Mouse (Mus musculus): ENCODE measurements around the gene Fndc7. TPM values are rescaled to one million over a fixed set of nuclear protein-coding genes. Genes with fewer than 3 reads are reported as not detected.
"Not testable (repeated sequence)": the region's sequence is repeated elsewhere in the genome, so short reads cannot be mapped to it uniquely, and the experiment has no call there.

Fndc7 gene
- polyA plus RNA-seq, 1 experiment from 2014 or later = not detected

GRCm38 (mm10) chr3:108838980-108839379, 50.8 kb downstream of the Fndc7 start:
- no peak overlapping the region for H3K9ac ChIP-seq
- H3K4me2 ChIP-seq (replicated peaks) = peak overlapping the region; percentile 52
- H3K27ac ChIP-seq = no peak overlapping the region
- WGBS = 82% methylated on average over 7 of the region's 7 CpGs
- H3K27me3 ChIP-seq (ENCODE audit: control insufficient read depth, insufficient read depth, low read length) = no peaks in the 10 kb centered on the region
- no peak for DNase-seq (ENCODE audit: low spot score)
- H3K4me1 ChIP-seq (replicated peaks; ENCODE audit: control insufficient read depth, insufficient read depth, low read length) = peaks cover 8% of the 10 kb centered on the region
- H3K4me3 ChIP-seq (replicated peaks; ENCODE audit: low read length) = no peak overlapping the region
- H3K36me3 ChIP-seq (replicated peaks; ENCODE audit: control insufficient read depth, insufficient read depth) = no peaks in the 10 kb centered on the region
- H3K9me3 ChIP-seq (ENCODE audit: control insufficient read depth, low read length) = no peaks in the 10 kb centered on the region
- ATAC-seq (ENCODE audit: low FRiP score) = no peak

DNA sequence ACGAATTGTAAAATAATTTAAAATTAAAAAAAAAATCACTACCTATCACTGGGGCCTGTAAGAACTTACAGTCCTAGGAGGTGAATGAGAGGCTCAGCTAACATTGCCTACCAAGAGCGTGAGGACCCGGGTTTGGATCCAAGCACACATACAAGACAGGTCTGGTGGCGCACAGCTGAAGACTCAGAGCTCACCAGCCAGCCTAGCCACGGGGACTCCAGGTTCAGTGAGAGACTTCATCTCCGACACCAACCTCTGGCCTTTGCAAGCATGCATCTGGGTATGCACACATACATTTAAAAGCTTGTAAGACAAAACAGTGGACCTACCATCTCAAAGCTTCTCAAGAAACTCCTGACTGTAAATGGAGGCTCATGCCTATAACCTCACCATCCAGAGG, 52.9 kb downstream of the Fndc7 start:
- H3K4me3 ChIP-seq (replicated peaks; ENCODE audit: low read length) = no peak overlapping the region
- 97% methylated on average over 6 of the region's 6 CpGs for WGBS
- DNase-seq (ENCODE audit: low spot score) (no peak), ATAC-seq (ENCODE audit: low FRiP score) (no peak)
- no peak overlapping the region for H3K27ac ChIP-seq
- no peaks in the 10 kb centered on the region for H3K27me3 ChIP-seq (ENCODE audit: control insufficient read depth, insufficient read depth, low read length)
- no peak overlapping the region for H3K4me2 ChIP-seq (replicated peaks)
- H3K9me3 ChIP-seq (ENCODE audit: control insufficient read depth, low read length) = no peaks in the 10 kb centered on the region
- no peaks in the 10 kb centered on the region for H3K36me3 ChIP-seq (replicated peaks; ENCODE audit: control insufficient read depth, insufficient read depth)
- peaks cover 8% of the 10 kb centered on the region for H3K4me1 ChIP-seq (replicated peaks; ENCODE audit: control insufficient read depth, insufficient read depth, low read length)
- H3K9ac ChIP-seq = no peak overlapping the region

DNA sequence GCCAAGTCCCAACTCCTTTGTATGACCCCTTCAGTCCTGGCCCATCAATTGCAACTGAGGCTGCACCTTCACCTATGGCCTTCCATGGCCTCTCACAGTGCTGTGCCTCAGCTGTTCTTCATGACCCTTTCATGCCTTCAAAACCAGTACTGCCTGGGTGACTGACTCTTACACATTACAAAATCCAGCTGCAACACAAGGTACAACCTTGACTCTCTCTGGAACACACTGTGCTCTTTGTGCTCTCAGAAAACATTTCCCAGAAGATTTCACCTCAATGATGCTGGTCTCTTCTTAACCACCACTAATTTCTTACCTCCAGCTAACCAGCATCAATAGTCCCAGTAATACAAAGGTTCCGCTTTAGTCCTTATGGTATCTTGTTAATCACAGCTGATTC, 56.1 kb downstream of the Fndc7 start:
- H3K4me2 ChIP-seq (replicated peaks); H3K4me1 ChIP-seq (replicated peaks; ENCODE audit: control insufficient read depth, insufficient read depth, low read length); H3K9me3 ChIP-seq (ENCODE audit: control insufficient read depth, low read length); H3K36me3 ChIP-seq (replicated peaks; ENCODE audit: control insufficient read depth, insufficient read depth); H3K27me3 ChIP-seq (ENCODE audit: control insufficient read depth, insufficient read depth, low read length); H3K27ac ChIP-seq; DNase-seq (ENCODE audit: low spot score); ATAC-seq (ENCODE audit: low FRiP score); H3K9ac ChIP-seq; H3K4me3 ChIP-seq (replicated peaks; ENCODE audit: low read length): not testable (repeated sequence)
- 98% methylated on average over 1 of the region's 1 CpGs for WGBS

GRCm38 (mm10) chr3:108831750-108832149, 58.1 kb downstream of the Fndc7 start:
- DNase-seq (ENCODE audit: low spot score) (no peak), ATAC-seq (ENCODE audit: low FRiP score) (no peak)
- H3K9me3 ChIP-seq (ENCODE audit: control insufficient read depth, low read length) = no peaks in the 10 kb centered on the region
- peaks cover 2% of the 10 kb centered on the region; the same call in 1 of the 2 replicates for H3K36me3 ChIP-seq (replicated peaks; ENCODE audit: control insufficient read depth, insufficient read depth)
- H3K27me3 ChIP-seq (ENCODE audit: control insufficient read depth, insufficient read depth, low read length) = no peaks in the 10 kb centered on the region
- H3K27ac ChIP-seq = no peak overlapping the region
- no peak overlapping the region for H3K4me2 ChIP-seq (replicated peaks)
- WGBS = 94% methylated on average over 6 of the region's 6 CpGs
- H3K4me1 ChIP-seq (replicated peaks; ENCODE audit: control insufficient read depth, insufficient read depth, low read length) = no peaks in the 10 kb centered on the region
- H3K4me3 ChIP-seq (replicated peaks; ENCODE audit: low read length) = no peak overlapping the region
- H3K9ac ChIP-seq = no peak overlapping the region

- 90% methylated on average over 11 of the region's 11 CpGs for WGBS
- DNase-seq (ENCODE audit: low spot score) (no peak), ATAC-seq (ENCODE audit: low FRiP score) (no peak)
- H3K4me1 ChIP-seq (replicated peaks; ENCODE audit: control insufficient read depth, insufficient read depth, low read length) = no peaks in the 10 kb centered on the region
- no peak overlapping the region for H3K4me3 ChIP-seq (replicated peaks; ENCODE audit: low read length)
- no peak overlapping the region for H3K27ac ChIP-seq
- H3K4me2 ChIP-seq (replicated peaks) = no peak overlapping the region
- H3K9ac ChIP-seq = no peak overlapping the region
- H3K9me3 ChIP-seq (ENCODE audit: control insufficient read depth, low read length) = no peaks in the 10 kb centered on the region
- H3K36me3 ChIP-seq (replicated peaks; ENCODE audit: control insufficient read depth, insufficient read depth) = peaks cover 11% of the 10 kb centered on the region
- H3K27me3 ChIP-seq (ENCODE audit: control insufficient read depth, insufficient read depth, low read length) = no peaks in the 10 kb centered on the region
Measured at GRCm38 (mm10) chr3:108830493-108830892, 59.3 kb downstream of the Fndc7 start.

DNA sequence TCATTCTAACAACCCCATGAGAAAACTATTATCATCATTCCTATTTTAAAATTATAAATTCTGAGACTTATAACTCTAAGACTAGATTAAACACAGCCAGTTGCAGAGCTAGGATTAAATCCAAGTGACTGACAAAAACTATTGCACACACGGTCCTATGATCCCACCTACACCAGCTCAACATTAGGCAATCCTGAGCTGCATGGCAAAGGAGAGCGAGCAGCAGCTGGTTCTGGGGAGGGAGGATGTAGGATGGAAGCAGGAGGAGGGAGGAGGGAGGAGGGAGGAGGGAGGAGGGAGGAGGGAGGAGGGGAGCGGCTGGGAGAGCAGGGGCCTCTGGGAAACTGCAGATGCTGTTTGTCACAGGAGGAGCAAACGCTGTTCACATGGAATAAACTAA, 74.2 kb downstream of the Fndc7 start:
- Histone ChIP-seq H3K4me3 (replicated peaks; ENCODE audit: low read length) (no peak overlapping the region), H3K27ac (no peak overlapping the region), H3K4me1 (replicated peaks; ENCODE audit: control insufficient read depth, insufficient read depth, low read length) (no peaks in the 10 kb centered on the region), H3K27me3 (ENCODE audit: control insufficient read depth, insufficient read depth, low read length) (no peaks in the 10 kb centered on the region), H3K4me2 (replicated peaks) (no peak overlapping the region), H3K36me3 (replicated peaks; ENCODE audit: control insufficient read depth, insufficient read depth) (peaks cover 8% of the 10 kb centered on the region; the same call in 1 of the 2 replicates), H3K9ac (no peak overlapping the region), H3K9me3 (ENCODE audit: control insufficient read depth, low read length) (no peaks in the 10 kb centered on the region)
- 71% methylated on average over 4 of the region's 4 CpGs for WGBS
- DNase-seq (ENCODE audit: low spot score) (no peak), ATAC-seq (ENCODE audit: low FRiP score) (no peak)

DNA sequence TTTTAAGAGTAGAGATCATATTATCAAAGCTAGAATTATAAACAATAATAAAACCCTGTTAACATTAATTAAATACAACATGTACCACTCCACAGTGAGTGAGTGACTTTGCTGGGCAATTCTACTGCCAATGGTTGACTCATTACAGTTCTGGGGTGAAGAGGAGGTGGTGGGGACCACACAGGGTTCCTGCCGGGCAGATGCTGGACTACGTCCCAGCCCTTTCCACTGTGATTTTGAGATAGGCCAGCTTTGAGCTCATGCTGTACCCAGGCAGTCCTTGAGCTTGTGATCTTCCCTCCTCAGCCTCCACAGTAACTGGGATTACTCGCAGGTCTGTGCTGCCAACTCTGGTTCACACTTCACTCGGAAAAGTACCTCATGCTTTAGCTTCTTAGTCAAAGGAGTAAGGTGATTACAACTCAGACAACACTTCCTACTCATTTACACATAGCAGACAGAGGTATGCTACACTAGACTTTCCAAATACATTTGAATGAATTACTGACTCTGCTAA, 79.0 kb downstream of the Fndc7 start:
- Histone ChIP-seq H3K9ac (no peak overlapping the region), H3K4me2 (replicated peaks) (no peak overlapping the region), H3K4me1 (replicated peaks; ENCODE audit: control insufficient read depth, insufficient read depth, low read length) (no peaks in the 10 kb centered on the region), H3K27me3 (ENCODE audit: control insufficient read depth, insufficient read depth, low read length) (no peaks in the 10 kb centered on the region), H3K4me3 (replicated peaks; ENCODE audit: low read length) (no peak overlapping the region), H3K27ac (no peak overlapping the region), H3K36me3 (replicated peaks; ENCODE audit: control insufficient read depth, insufficient read depth) (peaks cover 13% of the 10 kb centered on the region; the same call in 1 of the 2 replicates), H3K9me3 (ENCODE audit: control insufficient read depth, low read length) (no peaks in the 10 kb centered on the region)
- ATAC-seq (ENCODE audit: low FRiP score) (no peak), DNase-seq (ENCODE audit: low spot score) (no peak)
- 92% methylated on average over 4 of the region's 4 CpGs for WGBS

GRCm38 (mm10) chr3:108805622-108806021, 84.2 kb downstream of the Fndc7 start:
- H3K4me2 ChIP-seq (replicated peaks) = no peak overlapping the region
- ATAC-seq (ENCODE audit: low FRiP score) (no peak), DNase-seq (ENCODE audit: low spot score) (no peak)
- 88% methylated on average over 5 of the region's 5 CpGs for WGBS
- H3K9me3 ChIP-seq (ENCODE audit: control insufficient read depth, low read length) = no peaks in the 10 kb centered on the region
- no peaks in the 10 kb centered on the region for H3K4me1 ChIP-seq (replicated peaks; ENCODE audit: control insufficient read depth, insufficient read depth, low read length)
- no peak overlapping the region for H3K9ac ChIP-seq
- peaks cover 30% of the 10 kb centered on the region for H3K36me3 ChIP-seq (replicated peaks; ENCODE audit: control insufficient read depth, insufficient read depth)
- H3K4me3 ChIP-seq (replicated peaks; ENCODE audit: low read length) = no peak overlapping the region
- no peaks in the 10 kb centered on the region for H3K27me3 ChIP-seq (ENCODE audit: control insufficient read depth, insufficient read depth, low read length)
- H3K27ac ChIP-seq = no peak overlapping the region
